Mouse (Mus musculus) forebrain, embryonic 10.5 days (tissue): ENCODE results near the gene Rab44. TPM values are rescaled to one million over a fixed set of nuclear protein-coding genes. Genes with fewer than 3 reads are reported as not detected.
A peak's percentile ranks its signal among the peaks of the same experiment; 100 is the strongest.

Experiments
- DNase-seq: peaks from one replicate; pipeline ENCODE4 v3.0.0-alpha.2; 2017; ENCODE audit warnings: low spot score; ENCODE audit errors: extremely low spot score
- H3K27ac ChIP-seq: fragments of 300-500 bp; sonication (generic); 2 replicates; pipeline ENCODE4 v1.5.1; 2016; ENCODE audit warnings: mild to moderate bottlenecking
- H3K27me3 ChIP-seq: fragments of 300-500 bp; sonication (generic); 2 replicates; pipeline ENCODE4 v1.6.1; 2016; ENCODE audit warnings: mild to moderate bottlenecking; ENCODE audit not compliant: poor library complexity, severe bottlenecking
- H3K36me3 ChIP-seq: fragments of 300-500 bp; sonication (generic); replicated peaks from 2 replicates; pipeline ENCODE4 v1.6.1; 2016; ENCODE audit warnings: mild to moderate bottlenecking, moderate library complexity
- H3K4me1 ChIP-seq: fragments of 300-500 bp; sonication (generic); 2 replicates; pipeline ENCODE4 v1.6.1; 2016
- H3K4me3 ChIP-seq: fragments of 300-500 bp; sonication (generic); 2 replicates; pipeline ENCODE4 v1.5.1; 2016; ENCODE audit warnings: mild to moderate bottlenecking, moderate library complexity
- H3K9me3 ChIP-seq: fragments of 300-500 bp; sonication (generic); 2 replicates; pipeline ENCODE4 v1.6.1; 2016; ENCODE audit warnings: mild to moderate bottlenecking, moderate library complexity
- WGBS: fragments of 180-500 bp; shearing (Covaris S2); methylation state at CpG from one replicate; pipeline ENCODE4 v1.1.7; 2016; 5-methylcytosine and 5-hydroxymethylcytosine counted together
- polyA plus RNA-seq: library from polyadenylated mRNA; unstranded; fragments of >200 nt; fragmentation: Nextera tagmentation; extraction: Ambion mirVana; gene quantifications from 2 replicates; pipeline ENCODE4 v1.2.1, GENCODE M21; 2016

The Rab44 gene
- polyA plus RNA-seq, 1 experiment from 2014 or later = 0.25 TPM

- H3K4me3 ChIP-seq = no peak overlapping the region
- peaks cover 7% of the 10 kb centered on the region for H3K9me3 ChIP-seq
- H3K27ac ChIP-seq = no peak overlapping the region; the same call in 1 of the 2 replicates
- peaks cover 27% of the 10 kb centered on the region for H3K4me1 ChIP-seq
- H3K27me3 ChIP-seq = peaks cover 38% of the 10 kb centered on the region
- DNase-seq = no peak
- H3K36me3 ChIP-seq = no peaks in the 10 kb centered on the region
- 36% methylated on average over 8 of the region's 8 CpGs for WGBS
Observed at GRCm38 (mm10) chr17:29165967-29166578, 52.1 kb downstream of the Rab44 start.

GRCm38 (mm10) chr17:29167371-29167770 is 53.4 kb downstream of the Rab44 start:
- H3K4me3 ChIP-seq = no peak overlapping the region
- H3K9me3 ChIP-seq = no peaks in the 10 kb centered on the region
- no peaks in the 10 kb centered on the region for H3K36me3 ChIP-seq
- H3K27me3 ChIP-seq = peaks cover 38% of the 10 kb centered on the region
- no peak for DNase-seq
- WGBS = 72% methylated on average over 6 of the region's 6 CpGs
- no peak overlapping the region for H3K27ac ChIP-seq
- peaks cover 31% of the 10 kb centered on the region for H3K4me1 ChIP-seq

GRCm38 (mm10) chr17:29168438-29168837 is 54.5 kb downstream of the Rab44 start:
- 87% methylated on average over 4 of the region's 4 CpGs for WGBS
- H3K27ac ChIP-seq = no peak overlapping the region
- no peaks in the 10 kb centered on the region for H3K9me3 ChIP-seq
- peaks cover 38% of the 10 kb centered on the region for H3K27me3 ChIP-seq
- peaks cover 31% of the 10 kb centered on the region for H3K4me1 ChIP-seq
- no peaks in the 10 kb centered on the region for H3K36me3 ChIP-seq
- no peak for DNase-seq
- no peak overlapping the region for H3K4me3 ChIP-seq

DNA sequence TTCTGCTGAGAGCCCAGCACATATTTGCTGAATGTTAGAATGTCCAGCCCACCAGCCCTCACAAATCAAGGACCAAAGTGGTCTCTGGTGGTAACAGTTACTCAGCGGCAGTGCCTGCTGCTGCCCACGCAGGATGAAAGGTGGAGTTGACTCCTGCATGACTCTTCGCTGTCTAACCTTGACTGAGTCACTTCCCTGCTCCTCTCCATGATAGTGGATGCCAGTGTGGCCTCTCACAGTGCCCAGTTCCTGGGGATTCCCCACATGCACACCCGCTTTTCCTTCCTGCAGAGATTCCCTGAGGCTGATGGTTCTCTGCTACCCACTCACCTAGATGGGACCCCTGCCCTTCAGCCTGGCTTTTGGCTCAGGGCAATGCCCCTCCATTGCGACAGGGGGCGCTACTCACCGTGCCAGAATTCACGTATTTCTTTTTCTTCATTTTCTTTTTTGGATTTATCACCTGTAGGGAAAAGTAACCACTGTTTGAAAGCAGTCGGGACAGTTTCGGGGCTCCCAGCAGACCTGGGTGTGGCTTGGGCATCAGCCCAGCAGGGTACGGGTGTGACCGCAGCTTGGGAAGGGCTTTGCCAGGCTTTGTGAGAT is 55.2 kb downstream of the Rab44 start:
- peaks cover 33% of the 10 kb centered on the region for H3K27me3 ChIP-seq
- DNase-seq = no peak
- 78% methylated on average over 12 of the region's 12 CpGs for WGBS
- H3K36me3 ChIP-seq = no peaks in the 10 kb centered on the region
- H3K4me1 ChIP-seq = peaks cover 29% of the 10 kb centered on the region
- H3K27ac ChIP-seq = no peak overlapping the region
- no peaks in the 10 kb centered on the region for H3K9me3 ChIP-seq
- H3K4me3 ChIP-seq = no peak overlapping the region

DNA sequence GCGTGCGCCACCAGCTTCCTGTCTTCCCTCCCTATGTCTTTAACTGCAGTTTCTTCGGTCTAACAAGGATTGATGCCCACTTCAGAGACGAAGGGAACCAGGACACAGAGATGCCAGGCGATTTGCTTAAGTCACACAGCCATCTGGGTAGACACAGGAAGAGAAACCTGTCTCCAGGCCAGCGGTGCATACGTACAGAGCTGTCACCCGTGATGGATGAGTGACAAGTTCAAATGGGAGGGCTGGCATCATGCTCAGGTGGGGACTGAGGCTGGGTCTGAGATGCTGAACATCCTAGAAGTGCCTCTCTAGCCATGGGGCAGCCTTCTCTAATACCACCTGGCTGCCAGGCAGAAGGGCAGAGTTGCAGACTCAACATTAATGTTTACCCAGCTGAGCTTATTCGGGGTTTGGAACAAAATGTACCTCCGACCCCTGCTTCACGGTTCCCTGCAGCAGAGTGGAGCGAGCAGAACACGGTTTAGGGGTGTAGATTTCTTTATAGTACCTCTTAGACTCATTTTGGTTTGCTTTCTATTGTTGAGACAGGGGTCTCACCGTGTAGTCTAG is 56.6 kb downstream of the Rab44 start:
- no peak for DNase-seq
- Histone ChIP-seq H3K4me1 (peaks cover 16% of the 10 kb centered on the region), H3K27me3 (peaks cover 20% of the 10 kb centered on the region), H3K9me3 (no peaks in the 10 kb centered on the region), H3K4me3 (no peak overlapping the region), H3K36me3 (no peaks in the 10 kb centered on the region), H3K27ac (no peak overlapping the region)
- WGBS = 83% methylated on average over 14 of the region's 14 CpGs

DNA sequence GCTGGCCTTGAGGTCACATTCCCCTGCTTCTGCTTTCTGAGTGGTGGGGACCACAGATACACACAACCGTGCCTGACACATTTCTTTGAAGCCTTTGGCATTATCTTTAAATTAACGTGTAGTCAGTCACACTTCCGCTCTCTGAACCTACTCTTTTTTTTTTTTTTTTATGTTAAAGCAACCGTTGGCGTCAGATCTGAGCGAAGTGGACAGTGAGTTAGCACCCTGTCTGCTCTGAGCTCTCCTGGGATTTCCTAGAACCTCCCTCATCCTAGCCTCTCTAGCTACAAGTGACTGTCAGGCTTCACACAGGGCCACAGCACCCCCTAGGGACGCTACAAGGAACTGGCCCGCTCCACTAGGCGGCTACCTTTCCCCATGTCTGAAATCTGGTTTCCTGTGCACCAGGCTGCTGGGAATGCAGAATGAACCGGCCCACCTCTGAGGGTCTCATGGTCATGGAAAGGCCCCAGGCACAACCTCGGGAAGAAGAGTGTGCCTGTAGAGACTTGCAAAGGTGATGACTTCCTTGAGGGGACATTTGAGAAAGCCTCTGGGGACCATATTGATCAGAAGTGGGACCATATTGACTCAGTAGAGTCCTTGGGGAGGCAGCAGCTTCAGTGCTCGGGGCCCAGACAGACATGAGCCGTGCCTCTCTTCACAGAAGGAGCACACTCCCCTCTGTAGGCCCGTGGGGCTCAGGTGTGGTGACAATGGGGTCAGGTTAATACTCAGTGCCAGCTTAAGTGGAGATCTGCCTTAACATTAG is 57.2 kb downstream of the Rab44 start:
- no peaks in the 10 kb centered on the region for H3K36me3 ChIP-seq
- H3K9me3 ChIP-seq = no peaks in the 10 kb centered on the region
- whole genome bisulfite sequencing = 29% methylated on average over 14 of the region's 14 CpGs
- peak; percentile 73 for DNase-seq
- peaks cover 17% of the 10 kb centered on the region for H3K27me3 ChIP-seq
- peaks cover 17% of the 10 kb centered on the region for H3K4me1 ChIP-seq
- H3K27ac ChIP-seq = no peak overlapping the region
- H3K4me3 ChIP-seq = no peak overlapping the region

DNA sequence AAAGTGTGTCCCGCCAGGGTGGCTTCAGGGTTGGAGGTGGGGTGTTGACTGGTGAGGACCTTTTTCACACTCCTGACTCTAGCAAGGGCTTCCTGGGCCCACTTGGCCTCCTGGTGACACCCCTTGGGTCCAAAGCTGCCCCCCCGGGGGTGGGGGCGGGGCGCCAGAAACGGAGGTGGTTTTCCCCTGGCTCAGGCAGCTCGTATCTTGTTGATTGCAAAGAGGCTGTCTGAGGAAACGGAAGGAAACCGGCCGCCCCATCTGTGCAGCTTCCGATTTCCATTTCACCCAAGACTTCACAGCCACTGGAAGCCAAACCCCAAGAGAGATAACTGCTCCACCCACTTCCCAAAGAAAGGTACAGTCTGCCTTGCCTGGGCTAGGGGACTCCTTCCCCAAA is 58.1 kb downstream of the Rab44 start:
- Histone ChIP-seq H3K36me3 (no peaks in the 10 kb centered on the region), H3K9me3 (no peaks in the 10 kb centered on the region), H3K27me3 (peaks cover 9% of the 10 kb centered on the region; the same call in 1 of the 2 replicates), H3K27ac (no peak overlapping the region), H3K4me1 (peaks cover 25% of the 10 kb centered on the region), H3K4me3 (no peak overlapping the region)
- WGBS = 51% methylated on average over 10 of the region's 10 CpGs
- no peak for DNase-seq

GRCm38 (mm10) chr17:29173165-29173564 is 59.2 kb downstream of the Rab44 start:
- H3K4me3 ChIP-seq = no peak overlapping the region
- 80% methylated on average over 8 of the region's 8 CpGs for WGBS
- no peaks in the 10 kb centered on the region for H3K9me3 ChIP-seq
- H3K36me3 ChIP-seq = no peaks in the 10 kb centered on the region
- DNase-seq = no peak
- 0 out of 2 replicates have a peak, but pooled peaks cover 4% of the 10 kb centered on the region for H3K27me3 ChIP-seq
- no peak overlapping the region for H3K27ac ChIP-seq
- H3K4me1 ChIP-seq = peaks cover 21% of the 10 kb centered on the region

DNA sequence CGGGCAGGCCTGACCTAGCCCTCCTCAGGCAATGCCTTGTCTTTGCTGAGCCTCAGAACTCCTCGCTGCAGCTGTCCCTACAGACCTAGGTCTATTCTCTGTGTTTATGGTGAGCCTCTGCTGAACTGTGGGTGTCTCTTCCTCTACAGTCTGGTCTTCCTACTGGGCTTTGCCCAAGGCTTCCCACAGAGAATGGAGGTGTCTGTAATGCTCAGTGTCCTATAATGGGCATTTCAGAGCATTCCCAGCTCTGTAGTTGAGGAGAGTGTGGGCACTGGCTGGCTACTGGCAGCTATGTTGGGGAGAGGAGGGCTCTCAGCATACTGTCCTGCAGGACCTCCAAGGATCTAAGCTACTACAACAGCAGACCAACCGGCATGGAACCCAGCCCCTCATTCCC is 61.7 kb downstream of the Rab44 start:
- no peak for DNase-seq
- Histone ChIP-seq H3K27me3 (peaks cover 4% of the 10 kb centered on the region; the same call in 1 of the 2 replicates), H3K4me3 (no peak overlapping the region), H3K4me1 (peaks cover 26% of the 10 kb centered on the region), H3K9me3 (no peaks in the 10 kb centered on the region), H3K36me3 (no peaks in the 10 kb centered on the region), H3K27ac (peak overlapping the region; percentile 44; the same call in 1 of the 2 replicates)
- 74% methylated on average over 3 of the region's 3 CpGs for WGBS

- 13% methylated on average over 9 of the region's 9 CpGs for WGBS
- peaks cover 4% of the 10 kb centered on the region; the same call in 1 of the 2 replicates for H3K27me3 ChIP-seq
- peak overlapping the region; percentile 8; the same call in 1 of the 2 replicates for H3K4me3 ChIP-seq
- H3K36me3 ChIP-seq = no peaks in the 10 kb centered on the region
- H3K27ac ChIP-seq = peak overlapping the region; percentile 44; the same call in 1 of the 2 replicates
- peak; percentile 76 for DNase-seq
- peaks cover 22% of the 10 kb centered on the region for H3K4me1 ChIP-seq
- no peaks in the 10 kb centered on the region for H3K9me3 ChIP-seq
Observed at GRCm38 (mm10) chr17:29176391-29177267, 62.7 kb downstream of the Rab44 start.

DNA sequence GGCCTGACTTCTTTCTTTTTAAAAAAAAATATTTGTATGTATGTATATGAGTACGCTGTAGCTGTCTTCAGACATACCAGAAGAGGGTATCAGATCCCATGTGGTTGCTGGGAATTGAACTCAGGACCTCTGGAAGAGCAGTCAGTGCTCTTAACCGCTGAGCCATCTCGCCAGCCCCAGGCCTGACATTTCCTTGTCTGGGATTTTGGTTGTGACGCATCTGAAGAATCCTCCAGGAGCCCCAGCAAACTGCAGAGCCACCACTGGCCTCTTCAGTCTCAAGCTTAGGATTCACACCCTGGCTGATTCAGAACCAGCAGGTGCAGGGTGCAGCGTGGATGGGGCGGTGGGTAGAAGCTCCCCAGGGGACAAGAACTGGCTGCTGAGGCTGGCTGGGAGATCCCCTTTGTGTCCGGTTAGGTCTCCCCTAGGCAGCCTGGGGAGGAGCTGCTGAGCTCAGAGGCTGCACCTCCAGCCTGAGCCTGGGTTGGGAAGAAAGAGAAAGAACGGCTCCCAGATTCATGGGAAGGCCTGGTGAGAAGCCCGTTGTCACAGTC is 64.6 kb downstream of the Rab44 start:
- H3K27ac ChIP-seq = peak overlapping the region; percentile 51; the same call in 1 of the 2 replicates
- H3K27me3 ChIP-seq = peaks cover 15% of the 10 kb centered on the region
- H3K9me3 ChIP-seq = no peaks in the 10 kb centered on the region
- H3K4me1 ChIP-seq = peaks cover 28% of the 10 kb centered on the region
- no peak overlapping the region for H3K4me3 ChIP-seq
- WGBS = 67% methylated on average over 9 of the region's 9 CpGs
- DNase-seq = no peak
- no peaks in the 10 kb centered on the region for H3K36me3 ChIP-seq

- H3K4me1 ChIP-seq = peaks cover 28% of the 10 kb centered on the region
- WGBS = 87% methylated on average over 6 of the region's 6 CpGs
Observed at GRCm38 (mm10) chr17:29179917-29180316, 66.0 kb downstream of the Rab44 start.

More at GRCm38 (mm10) chr17:29179917-29180316, 66.0 kb downstream of the Rab44 start:
- peaks cover 23% of the 10 kb centered on the region for H3K27me3 ChIP-seq
- no peak for DNase-seq
- no peak overlapping the region for H3K4me3 ChIP-seq
- H3K27ac ChIP-seq = 0 out of 2 replicates have a peak overlapping the region, but pooled peaks have one; percentile 30
- H3K36me3 ChIP-seq = no peaks in the 10 kb centered on the region
- no peaks in the 10 kb centered on the region for H3K9me3 ChIP-seq
